Mouse (Mus musculus): ENCODE measurements around the gene Ctdspl.

The Ctdspl gene

GRCm38 (mm10) chr9:118919672-118920186 is 6.5 kb upstream of the Ctdspl start:
- no peak for DNase-seq (ENCODE audit: low spot score in 2 of 2)

DNA sequence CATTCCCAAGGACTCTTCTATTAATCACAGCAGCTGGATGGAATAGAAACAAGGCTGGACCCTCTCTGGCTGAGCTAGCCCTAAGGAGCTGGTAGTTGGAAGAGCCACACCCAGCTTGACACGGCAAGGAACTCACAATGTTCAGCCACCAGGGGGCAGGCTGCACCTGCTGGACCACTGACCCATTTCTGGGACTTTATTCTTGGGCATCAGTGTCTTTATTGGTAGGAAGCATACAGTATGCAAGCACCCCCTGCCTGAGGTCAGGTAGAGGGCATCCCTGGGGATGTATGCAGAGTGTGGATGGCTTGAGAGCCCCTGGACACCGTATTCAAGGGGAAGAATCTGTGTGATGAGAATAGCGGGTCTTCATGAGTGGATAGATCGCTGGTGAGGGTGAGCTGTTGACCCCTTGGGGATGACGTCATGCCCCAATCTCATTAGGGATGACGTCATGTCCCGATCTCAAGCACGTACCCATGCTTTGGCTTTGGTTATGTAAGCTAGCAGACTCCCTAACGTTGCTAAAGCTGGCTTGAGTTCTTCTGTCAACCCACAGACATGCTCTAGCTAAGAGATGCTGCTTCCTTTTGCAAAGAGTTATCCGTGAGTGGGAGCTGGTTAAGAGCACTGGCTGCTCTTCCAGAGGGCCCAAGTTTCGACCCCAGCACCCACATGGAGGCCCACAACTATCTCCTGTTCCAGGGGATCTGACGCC is 5.3 kb upstream of the Ctdspl start:
- peak; percentile 75 to 78 for DNase-seq (ENCODE audit: low spot score in 2 of 2)

- no peak for DNase-seq (ENCODE audit: low spot score in 2 of 2)
Observed at GRCm38 (mm10) chr9:118921926-118922325, 4.3 kb upstream of the Ctdspl start.

DNA sequence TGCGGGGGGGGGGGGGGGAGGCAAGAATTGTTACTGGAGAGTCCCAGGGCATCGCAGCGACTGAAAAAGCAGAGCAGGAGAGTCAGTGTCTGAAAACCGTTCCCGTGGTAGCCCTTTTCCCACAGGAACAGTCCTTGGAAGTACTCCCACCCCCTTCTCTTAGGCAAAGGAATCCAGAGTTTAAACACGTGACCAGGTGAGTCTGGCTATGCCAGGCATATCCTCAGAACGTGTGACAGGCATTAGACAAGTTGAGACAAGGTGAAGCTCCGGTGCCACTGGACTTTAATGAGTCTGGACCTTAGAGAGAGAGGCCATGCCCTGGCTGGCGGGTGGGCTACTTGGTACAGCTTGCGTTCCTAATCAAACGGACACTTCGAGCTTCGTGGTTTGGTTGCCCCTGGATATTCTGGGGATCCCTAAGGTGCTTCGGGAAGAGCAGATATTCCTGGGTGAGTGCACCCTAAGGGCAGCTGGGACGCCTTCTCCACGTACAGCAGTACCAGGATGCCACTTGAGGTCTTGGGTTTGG is 1.6 kb upstream of the Ctdspl start:
- DNase-seq (ENCODE audit: low spot score in 2 of 2) = no peak

DNA sequence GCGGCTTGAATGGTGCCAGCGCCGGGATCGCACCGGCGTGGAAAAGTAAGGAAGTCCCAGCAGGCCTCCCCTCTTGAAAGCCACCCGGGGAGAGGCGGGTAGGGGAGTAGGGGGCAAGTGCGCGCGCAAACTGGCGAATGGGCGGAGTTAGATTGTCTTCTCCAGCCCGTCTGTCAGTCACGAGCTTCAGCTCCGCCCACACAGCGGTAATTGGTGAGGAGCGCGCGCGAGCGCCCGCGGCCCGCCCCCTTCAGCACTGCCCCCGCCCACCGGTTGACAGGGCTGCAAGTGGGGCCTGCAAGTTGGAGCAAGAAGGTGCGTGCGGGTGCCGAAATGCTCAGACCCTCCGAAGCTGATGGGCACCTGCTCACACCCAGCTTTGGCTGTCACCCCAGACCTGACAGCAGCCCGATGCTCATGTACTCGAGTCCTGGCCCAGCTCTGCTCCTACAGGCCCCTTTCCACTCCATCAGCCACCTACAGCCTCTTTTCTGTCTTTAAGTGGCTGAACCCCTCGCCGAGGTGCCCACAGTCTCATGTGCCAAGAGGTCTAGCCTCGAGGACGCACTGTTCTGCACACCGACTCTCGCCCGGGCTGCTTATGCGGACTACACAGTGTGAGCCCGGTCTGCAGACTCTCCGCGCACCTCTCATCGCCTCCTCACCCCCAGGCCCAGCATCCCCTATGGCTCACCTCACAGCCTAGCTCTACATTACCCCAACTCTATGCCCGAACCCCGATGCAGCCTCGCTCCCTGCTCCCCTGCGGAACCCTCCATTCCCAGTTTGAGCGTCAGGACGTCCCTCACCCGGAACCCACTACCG is 755 bp upstream of the Ctdspl start:
- peak; percentile 84 to 88 for DNase-seq (ENCODE audit: low spot score in 2 of 2)

DNA sequence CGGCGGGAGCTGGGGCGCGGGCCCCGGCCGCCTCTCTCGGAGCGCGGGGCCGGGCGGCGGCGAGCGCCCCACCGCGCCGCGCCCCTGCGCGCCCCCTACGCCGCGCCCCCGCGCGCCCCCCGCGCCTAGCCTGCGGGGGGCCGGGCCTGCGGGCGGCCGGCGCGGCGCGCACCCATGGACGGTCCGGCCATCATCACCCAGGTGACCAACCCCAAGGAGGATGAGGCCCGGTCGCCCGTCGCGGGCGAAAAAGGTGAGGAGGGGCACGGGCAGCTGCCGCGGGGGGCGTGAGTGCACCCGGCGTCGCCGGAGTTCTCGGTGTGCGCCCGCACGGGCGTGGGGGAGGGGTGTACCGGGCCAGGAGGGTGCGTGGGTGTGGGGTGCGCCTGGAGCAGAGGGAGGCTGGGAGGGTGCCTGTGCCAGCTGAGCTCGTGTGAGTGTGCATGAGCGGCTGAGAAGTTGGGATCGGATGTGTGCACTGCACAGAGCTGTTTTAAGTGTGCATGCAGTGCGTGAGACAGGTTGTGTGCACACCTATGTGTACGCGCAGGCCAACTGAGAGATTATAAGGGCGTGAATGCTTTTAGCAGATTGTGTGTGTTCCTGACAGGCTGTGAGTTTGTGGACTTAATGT is 552 bp downstream of the Ctdspl start:
- peak; percentile 58 to 66 for DNase-seq (ENCODE audit: low spot score in 2 of 2)

- no peak for DNase-seq (ENCODE audit: low spot score in 2 of 2)
Observed at GRCm38 (mm10) chr9:118927501-118927900, 1.2 kb downstream of the Ctdspl start.

- DNase-seq (ENCODE audit: low spot score in 2 of 2) = no peak
Observed at GRCm38 (mm10) chr9:118928007-118928406, 1.8 kb downstream of the Ctdspl start.

GRCm38 (mm10) chr9:118928656-118929055 is 2.4 kb downstream of the Ctdspl start:
- DNase-seq (ENCODE audit: low spot score in 2 of 2) = no peak

DNA sequence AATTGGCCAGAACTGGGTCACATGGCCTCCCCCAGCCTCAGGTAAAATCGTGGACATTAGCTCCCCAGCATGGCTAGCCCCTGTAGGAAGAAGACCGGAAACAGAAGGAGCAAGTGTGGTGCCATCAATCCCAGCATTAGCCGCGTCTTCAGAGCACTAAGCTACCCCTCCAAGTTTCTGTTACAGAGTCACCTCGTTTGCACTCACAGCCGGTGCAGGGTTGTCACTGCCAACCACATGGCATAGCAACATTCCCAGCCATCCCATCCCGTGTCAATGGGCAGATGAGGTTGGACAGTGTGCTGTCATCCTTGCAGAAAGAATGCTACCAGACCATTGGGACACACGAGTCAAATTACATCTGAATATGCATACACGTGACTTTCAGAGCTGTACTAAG is 4.4 kb downstream of the Ctdspl start:
- DNase-seq (ENCODE audit: low spot score in 2 of 2) = no peak

DNA sequence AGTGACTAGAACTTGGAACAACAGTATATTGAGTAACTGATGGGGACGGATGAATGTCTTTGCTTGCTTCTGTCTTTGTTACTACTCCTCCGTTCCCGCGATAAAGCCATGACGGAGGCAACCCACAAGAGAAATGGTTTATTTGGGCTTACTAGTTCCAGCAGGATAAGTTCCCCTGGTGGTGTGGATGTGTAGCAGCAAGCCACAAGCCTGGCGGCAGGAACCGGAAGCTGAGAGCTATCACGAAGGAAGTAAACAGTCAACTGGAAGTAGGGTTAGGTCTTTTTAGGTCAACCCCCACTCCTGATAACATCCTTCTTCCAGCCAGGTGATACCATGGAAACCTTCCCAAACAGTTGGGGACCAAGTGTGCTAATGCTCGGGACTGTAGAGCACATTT is 7.5 kb downstream of the Ctdspl start:
- DNase-seq (ENCODE audit: low spot score in 2 of 2) = no peak

- DNase-seq (ENCODE audit: low spot score in 2 of 2) = no peak
Observed at GRCm38 (mm10) chr9:118934319-118934718, 8.1 kb downstream of the Ctdspl start.

DNA sequence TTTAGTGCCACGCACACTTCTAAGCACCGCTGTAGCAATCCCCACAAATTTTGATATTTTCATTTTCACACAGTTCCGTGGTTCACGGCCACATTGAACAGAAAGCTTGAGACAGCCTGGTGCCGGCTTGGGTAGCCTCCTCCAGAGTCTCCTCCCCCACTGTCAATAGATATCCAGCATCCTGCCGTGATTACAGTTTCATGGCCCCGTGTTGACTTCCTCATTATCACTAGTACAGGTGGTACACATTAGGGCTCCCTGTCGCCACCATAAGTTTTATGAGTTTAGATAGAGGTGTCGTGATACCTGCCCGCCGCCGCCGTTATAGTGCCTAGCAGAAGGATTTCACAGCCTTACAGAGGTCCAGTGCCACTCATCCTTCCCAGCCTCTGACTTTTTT is 8.8 kb downstream of the Ctdspl start:
- DNase-seq (ENCODE audit: low spot score in 2 of 2) = no peak

DNA sequence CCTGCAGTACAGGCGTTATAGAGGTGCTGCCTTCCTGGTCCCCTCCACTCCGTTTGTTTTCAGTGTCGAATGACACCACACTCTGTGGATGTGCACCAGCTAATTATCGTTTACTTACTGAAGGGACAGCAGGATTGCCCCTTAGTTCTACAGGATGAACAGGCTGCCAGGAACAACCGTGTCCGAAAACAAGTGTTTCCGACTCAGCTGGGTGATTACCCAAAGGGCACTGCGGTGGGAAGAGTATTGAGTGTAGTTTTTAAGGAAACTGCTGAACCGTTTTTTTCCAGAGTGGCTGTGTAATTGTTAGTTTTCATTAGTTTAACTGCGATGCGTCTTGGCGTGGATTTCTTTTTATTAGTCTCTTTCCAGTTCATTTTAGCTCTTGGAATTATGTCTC is 9.8 kb downstream of the Ctdspl start:
- no peak for DNase-seq (ENCODE audit: low spot score in 2 of 2)

GRCm38 (mm10) chr9:118937515-118937914 is 11.3 kb downstream of the Ctdspl start:
- no peak for DNase-seq (ENCODE audit: low spot score in 2 of 2)

- DNase-seq (ENCODE audit: low spot score in 2 of 2) = no peak
Observed at GRCm38 (mm10) chr9:118939410-118939809, 13.2 kb downstream of the Ctdspl start.

DNA sequence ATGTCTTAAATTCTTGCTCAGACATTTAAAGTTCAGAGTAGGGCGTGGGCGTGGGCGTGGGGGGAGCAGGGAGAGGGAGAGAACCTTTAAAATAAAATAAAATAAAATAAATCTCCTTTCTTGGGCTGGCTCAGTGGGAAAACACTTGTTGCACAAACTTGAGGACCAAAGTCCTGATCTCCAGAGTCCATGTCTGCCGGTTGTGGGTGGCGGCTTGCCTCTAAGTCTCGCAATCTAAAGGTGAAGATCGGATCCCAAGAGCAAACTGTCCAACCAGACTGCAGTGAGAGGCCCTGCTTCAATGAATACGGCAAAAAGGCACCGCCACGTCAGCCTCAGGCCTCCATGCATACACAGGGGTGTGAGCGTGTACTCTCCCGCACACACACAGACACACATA is 13.6 kb downstream of the Ctdspl start:
- DNase-seq (ENCODE audit: low spot score in 2 of 2) = no peak

DNA sequence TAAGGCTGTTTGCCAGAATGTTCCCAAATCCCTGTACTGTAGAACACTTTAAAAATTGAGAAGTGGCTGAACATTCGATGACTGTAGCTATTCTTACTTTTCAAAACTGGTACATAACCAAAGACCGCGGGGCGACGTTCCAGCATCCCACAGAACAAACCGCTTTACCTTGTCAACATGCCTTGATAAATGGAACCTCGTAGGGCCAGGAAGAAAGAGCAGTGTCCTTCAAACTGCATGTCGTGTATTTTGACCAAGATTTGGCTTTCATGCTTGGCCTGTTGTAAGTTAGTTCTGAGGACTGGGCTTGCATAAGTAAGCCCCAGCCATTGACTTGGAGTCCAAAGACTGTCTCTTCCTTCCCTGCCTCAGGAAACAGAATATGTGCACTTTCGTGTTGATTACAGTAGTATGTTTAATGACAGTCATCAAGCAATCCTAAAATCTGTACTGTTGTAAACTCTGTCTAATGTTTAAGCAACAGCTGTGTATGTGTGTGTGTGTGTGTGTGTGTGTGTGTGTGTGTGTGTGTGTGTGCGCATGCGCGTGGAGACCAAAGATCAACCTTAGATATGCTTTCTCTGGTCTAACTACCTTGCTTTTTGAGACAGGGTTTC is 14.4 kb downstream of the Ctdspl start:
- no peak for DNase-seq (ENCODE audit: low spot score in 2 of 2)

DNA sequence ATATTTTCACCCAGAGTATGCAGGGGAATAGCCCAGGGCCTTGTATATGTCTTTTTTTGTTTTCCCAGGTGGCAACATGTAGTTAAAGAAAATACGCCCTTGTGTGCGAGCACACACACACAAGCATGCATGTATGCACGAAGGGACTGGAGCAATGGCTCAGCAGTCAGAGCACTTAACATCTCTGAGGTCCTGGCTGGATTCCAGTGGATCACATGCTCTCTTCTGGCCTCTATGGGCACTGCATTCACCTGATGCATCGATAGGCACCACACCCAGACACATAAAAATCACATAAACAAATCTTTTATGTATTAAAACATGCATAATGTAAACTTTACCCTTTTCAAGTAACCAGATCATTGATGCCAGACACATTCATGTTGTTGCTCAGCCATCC is 15.8 kb downstream of the Ctdspl start:
- DNase-seq (ENCODE audit: low spot score in 2 of 2) = no peak

DNA sequence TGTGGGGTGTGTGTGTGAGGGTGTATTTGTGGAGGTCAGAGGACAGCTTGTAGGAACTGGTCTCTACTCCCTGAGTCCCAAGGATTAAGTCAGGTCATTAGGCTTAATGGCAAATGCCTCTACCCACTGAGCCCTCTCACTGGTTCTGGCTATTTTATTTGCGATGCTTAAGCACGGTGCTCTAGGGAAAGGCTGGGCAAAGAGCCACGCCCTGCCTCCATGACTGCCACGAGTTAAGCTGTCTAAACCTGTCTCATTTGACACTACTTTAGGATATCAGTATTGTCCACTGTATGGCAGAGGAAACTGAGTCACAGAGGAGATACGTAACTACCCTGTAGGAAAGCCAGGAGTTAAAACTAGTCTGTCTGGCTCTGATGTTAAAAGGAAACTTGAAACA is 17.7 kb downstream of the Ctdspl start:
- DNase-seq (ENCODE audit: low spot score in 2 of 2) = no peak

DNA sequence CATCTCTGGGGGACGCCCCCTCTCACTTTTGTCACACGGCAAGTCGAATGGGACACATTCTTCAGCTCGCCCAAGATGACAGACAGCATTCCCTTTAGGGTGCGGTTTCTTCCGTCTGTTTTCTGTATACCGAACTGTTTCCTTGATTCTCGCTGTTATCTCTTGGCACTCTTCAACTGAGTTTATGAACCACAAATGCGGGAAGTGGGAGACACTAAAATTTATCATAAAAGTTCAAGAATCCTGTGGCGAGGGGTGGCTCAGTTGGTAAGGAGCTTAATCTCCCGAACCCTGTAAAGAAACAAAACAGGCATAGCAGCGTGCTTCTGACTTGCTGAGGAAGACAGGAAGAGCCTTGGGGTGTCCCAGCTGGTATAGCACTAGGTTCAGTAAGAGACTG is 18.1 kb downstream of the Ctdspl start:
- no peak for DNase-seq (ENCODE audit: low spot score in 2 of 2)

- DNase-seq (ENCODE audit: low spot score in 2 of 2) = no peak
Observed at GRCm38 (mm10) chr9:118948486-118948885, 22.2 kb downstream of the Ctdspl start.
